9 mouse cellular contexts compared by ENCODE assay signal in the genomic region with DNA sequence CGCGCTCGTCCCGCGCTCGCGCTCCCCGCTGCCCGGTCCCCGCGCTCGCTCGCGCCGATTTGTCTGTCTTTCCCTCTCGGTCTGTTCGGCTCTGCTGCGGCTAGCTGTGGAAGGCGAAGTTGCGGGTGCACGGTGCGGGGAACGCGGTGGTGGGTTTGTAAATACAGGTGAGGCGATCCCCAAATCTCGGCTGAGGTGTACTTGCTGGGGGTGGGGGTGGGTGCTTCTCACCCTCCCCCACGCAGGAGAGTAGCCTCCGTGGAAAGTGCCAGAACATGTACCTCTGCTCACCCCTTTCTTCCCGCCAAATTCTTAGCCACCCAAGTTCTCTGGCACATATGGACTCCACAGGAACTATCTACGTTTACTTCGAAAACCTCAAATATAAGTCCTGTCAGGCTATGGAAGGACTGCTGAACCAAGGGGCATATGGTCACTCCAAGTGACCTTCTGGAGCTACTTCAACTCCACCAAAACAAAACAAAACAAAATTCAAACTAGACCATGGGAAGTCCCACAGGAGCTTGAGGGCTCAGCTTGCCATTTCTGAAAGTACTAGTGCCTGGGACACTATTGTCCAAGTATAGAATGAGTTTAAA. TPM values are rescaled to one million over a fixed set of nuclear protein-coding genes. Genes with fewer than 3 reads are reported as not detected.
DNase-seq lines count a peak whose midpoint lies in the region; ATAC-seq and TF ChIP-seq lines count a peak whose summit lies in the region.
"Had no signal": no experiment of that assay in that cellular context is flagged by ENCODE, and none has a peak within 500 bp of the region (broad histone marks: within the 10 kb centered on the region; RNA-seq: fewer than 3 reads in every experiment).

A gene (minus strand): TSS at position 182 of the 599 bp plus-strand sequence.

- no peaks in the 10 kb centered on the region for H3K9me3 ChIP-seq in hindbrain, embryonic 15.5 days
- H3K9me3 ChIP-seq in megakaryocyte, embryonic 14.5 days: no peaks in the 10 kb centered on the region

- H3K4me1 ChIP-seq in testis, adult 2 months (ENCODE audit: control insufficient read depth, insufficient read depth, low read length): peaks cover 5% of the 10 kb centered on the region
- H3K4me1 ChIP-seq in hindbrain, embryonic 15.5 days (replicated peaks): no peaks in the 10 kb centered on the region; the same call in 1 of the 2 replicates
- H3K4me1 ChIP-seq in megakaryocyte, embryonic 14.5 days: peaks cover 12% of the 10 kb centered on the region

- ATAC-seq in frontal cortex, adult (ENCODE audit: low TSS enrichment): peak; percentile 32
- peak; percentile 80 for ATAC-seq in hindbrain, embryonic 15.5 days (ENCODE audit: low FRiP score, low read depth)

- H3K4me2 ChIP-seq in hindbrain, embryonic 15.5 days: peak within 1 kb of the TSS; percentile 88

- H3K27me3 ChIP-seq in testis, adult 2 months (ENCODE audit: control insufficient read depth, insufficient read depth, low read length): no peaks in the 10 kb centered on the region
- no peaks in the 10 kb centered on the region for H3K27me3 ChIP-seq in hindbrain, embryonic 15.5 days
- peaks cover 19% of the 10 kb centered on the region for H3K27me3 ChIP-seq in megakaryocyte, embryonic 14.5 days (replicated peaks)

- no peak for TF ChIP-seq POLR2A in testis, adult 2 months (IDR thresholded peaks at IDR 0.05; ENCODE audit: control insufficient read depth, low read depth, low read length)

- peak within 1 kb of the TSS; percentile 63 for H3K27ac ChIP-seq in testis, adult 2 months (ENCODE audit: control insufficient read depth, insufficient read depth, low read depth, low read length)
- peak within 1 kb of the TSS; percentile 96 for H3K27ac ChIP-seq in hindbrain, embryonic 15.5 days (replicated peaks)

- DNase-seq in frontal cortex, postnatal 10 days (ENCODE audit: low spot score in 2 of 2): no peak
- DNase-seq in testis, postnatal 10 days (ENCODE audit: low spot score): no peak
- no peak for DNase-seq in cerebellum, adult 8-10 months
- DNase-seq in adipocyte (ENCODE audit: low spot score): no peak

- H3K9ac ChIP-seq in hindbrain, embryonic 15.5 days: peak within 1 kb of the TSS; percentile 90

- no peaks in the 10 kb centered on the region for H3K36me3 ChIP-seq in testis, adult 2 months (ENCODE audit: control insufficient read depth, insufficient read depth, low read length)
- H3K36me3 ChIP-seq in hindbrain, embryonic 15.5 days: no peaks in the 10 kb centered on the region
- no peaks in the 10 kb centered on the region for H3K36me3 ChIP-seq in megakaryocyte, embryonic 14.5 days (replicated peaks; ENCODE audit: low read length)
- H3K36me3 ChIP-seq: G1E had no signal

- WGBS in hindbrain, embryonic 15.5 days: 2% methylated on average over 31 of the region's 31 CpGs

- no peak for TF ChIP-seq CTCF in testis, adult 2 months (IDR thresholded peaks at IDR 0.05; ENCODE audit: control insufficient read depth, insufficient read depth, insufficient replicate concordance, low read depth, low read length)

- H3K4me3 ChIP-seq in testis, adult 2 months (ENCODE audit: control insufficient read depth, low read depth, low read length): peak within 1 kb of the TSS; percentile 96
- H3K4me3 ChIP-seq in hindbrain, embryonic 15.5 days: peak within 1 kb of the TSS; percentile 70
- H3K4me3 ChIP-seq in megakaryocyte, embryonic 14.5 days (replicated peaks): peak within 1 kb of the TSS; percentile 93

RNA-seq across cellular contexts. Expression of the gene that starts here (rescaled TPM):
- 0.25 TPM in 1 of 2 replicates, not detected in the other for polyA plus RNA-seq in testis, adult 2 months (2012; rRNA removed)
- polyA plus RNA-seq in hindbrain, embryonic 15.5 days (2015; fragmentation: Nextera tagmentation; extraction: Ambion mirVana): 13.7 and 13.9 TPM in 2 replicates
- not detected in 2 replicates for polyA plus RNA-seq in megakaryocyte, embryonic 14.5 days (2012; ENCODE audit: insufficient read depth, low replicate concordance)
- polyA plus RNA-seq: G1E had no signal

Comparison
In these comparisons a context has a peak if more than half of its experiments do, and no peak if none do; other contexts are left out.
1. RNA of the gene that starts here (polyA plus RNA-seq): 13.7 to 13.9 TPM in hindbrain, embryonic 15.5 days; 0.25 TPM in testis, adult 2 months and not detected in megakaryocyte, embryonic 14.5 days; every median in the first group is over 10 times any median in the second.
2. Peak in every context shown above with its lines, with median percentiles within 50 percentile points of each other: H3K4me3 ChIP-seq.